Mouse (Mus musculus) lung, postnatal 0 days (tissue): ENCODE measurements around the gene Ctsw.

Source experiments
- CTCF ChIP-seq: IDR thresholded peaks from 2 replicates; pipeline ENCODE4 v1.5.1; 2016; ENCODE audit warnings: antibody characterized with exemption, mild to moderate bottlenecking
- EP300 ChIP-seq: IDR thresholded peaks from 2 replicates; pipeline ENCODE4 v1.6.1; 2016; ENCODE audit warnings: antibody characterized with exemption, mild to moderate bottlenecking, control low read depth

GRCm38 (mm10) chr19:5424782-5425741 lies 43.2 kb downstream of the Ctsw start, which contains the start of the genes Drap1 and AI837181:
- TF ChIP-seq CTCF (no peak), EP300 (peak; percentile 31; the same call in 1 of the 2 replicates)
